In genomic region chr9:67208420-67208819, GRCm38 (mm10) we compare ENCODE assay signal across 12 mouse cellular contexts.
DNase-seq lines count a peak whose midpoint lies in the region; ATAC-seq and TF ChIP-seq lines count a peak whose summit lies in the region.
"Had no signal": no experiment of that assay in that cellular context is flagged by ENCODE, and none has a peak within 500 bp of the region (broad histone marks: within the 10 kb centered on the region; RNA-seq: fewer than 3 reads in every experiment).

No protein-coding gene starts in this region.

- no peak overlapping the region for H3K4me2 ChIP-seq in kidney, embryonic 14.5 days (replicated peaks; ENCODE audit: low read depth, low read length)
- H3K4me2 ChIP-seq in embryonic facial prominence, embryonic 12.5 days (replicated peaks), result no peak overlapping the region
- no peak overlapping the region for H3K4me2 ChIP-seq in limb, embryonic 14.5 days (replicated peaks; ENCODE audit: low read depth, low read length, severe bottlenecking)
- H3K4me2 ChIP-seq in intestine, embryonic 16.5 days (ENCODE audit: low read depth, low read length), result no peak overlapping the region
- H3K4me2 ChIP-seq: forebrain, embryonic 13.5 days; limb, embryonic 15.5 days had no signal

- no peak for TF ChIP-seq CTCF in Patski (IDR thresholded peaks at IDR 0.05)

- H3K27ac ChIP-seq in kidney, embryonic 14.5 days (ENCODE audit: low read depth, low read length), result no peak overlapping the region
- 0 out of 2 replicates have a peak overlapping the region, but pooled peaks have one; percentile 23 for H3K27ac ChIP-seq in embryonic facial prominence, embryonic 12.5 days
- no peak overlapping the region for H3K27ac ChIP-seq in limb, embryonic 14.5 days (replicated peaks; ENCODE audit: low read depth, low read length)
- H3K27ac ChIP-seq in intestine, embryonic 16.5 days (ENCODE audit: low read length), result no peak overlapping the region
- H3K27ac ChIP-seq: forebrain, embryonic 13.5 days; limb, embryonic 15.5 days had no signal

- TF ChIP-seq POLR2A in limb, embryonic 14.5 days (IDR thresholded peaks at IDR 0.05; ENCODE audit: borderline replicate concordance, extremely low read depth, insufficient read depth, insufficient read length), result no peak

- H3K9me3 ChIP-seq in kidney, embryonic 14.5 days (ENCODE audit: control insufficient read depth, low read length), result no peaks in the 10 kb centered on the region
- no peaks in the 10 kb centered on the region for H3K9me3 ChIP-seq in embryonic facial prominence, embryonic 12.5 days
- no peaks in the 10 kb centered on the region for H3K9me3 ChIP-seq in limb, embryonic 14.5 days (ENCODE audit: control insufficient read depth, low read length)
- H3K9me3 ChIP-seq in intestine, embryonic 16.5 days (ENCODE audit: control insufficient read depth, low read length), result no peaks in the 10 kb centered on the region
- H3K9me3 ChIP-seq: forebrain, embryonic 13.5 days; limb, embryonic 15.5 days had no signal

- POLR2A ChIA-PET in Patski (lab: Charles Lee), result interaction anchor here (0.6 to 0.7 kb wide), 3 partner anchors 60 to 174 kb away, joined by 3 to 5 read pairs (median 4); no protein-coding TSS in a partner anchor

- in situ Hi-C loops in Patski (cut with MboI; ENCODE audit: low pct_unique_long_range_greater_than_20kb), result no loop called here

- no peaks in the 10 kb centered on the region for H3K27me3 ChIP-seq in kidney, embryonic 14.5 days (ENCODE audit: control insufficient read depth, insufficient read depth, low read length)
- no peaks in the 10 kb centered on the region for H3K27me3 ChIP-seq in Patski
- no peaks in the 10 kb centered on the region for H3K27me3 ChIP-seq in embryonic facial prominence, embryonic 12.5 days
- H3K27me3 ChIP-seq in limb, embryonic 14.5 days (ENCODE audit: control insufficient read depth, insufficient read depth, low read length), result no peaks in the 10 kb centered on the region
- H3K27me3 ChIP-seq in intestine, embryonic 16.5 days (replicated peaks; ENCODE audit: control insufficient read depth, insufficient read depth, low read length), result no peaks in the 10 kb centered on the region
- H3K27me3 ChIP-seq: forebrain, embryonic 13.5 days; limb, embryonic 15.5 days had no signal

- no peaks in the 10 kb centered on the region for H3K36me3 ChIP-seq in kidney, embryonic 14.5 days (ENCODE audit: control insufficient read depth, insufficient read depth, low read length)
- no peaks in the 10 kb centered on the region for H3K36me3 ChIP-seq in embryonic facial prominence, embryonic 12.5 days
- no peaks in the 10 kb centered on the region for H3K36me3 ChIP-seq in limb, embryonic 14.5 days (ENCODE audit: control insufficient read depth, insufficient read depth, low read length)
- H3K36me3 ChIP-seq in intestine, embryonic 16.5 days (ENCODE audit: control insufficient read depth, insufficient read depth, low read length), result no peaks in the 10 kb centered on the region
- H3K36me3 ChIP-seq: limb, embryonic 15.5 days had no signal

- CTCF ChIA-PET in Patski (lab: Charles Lee), result interaction anchor here (1.0 to 2.9 kb wide), 5 partner anchors 10 to 196 kb away, joined by 3 to 10 read pairs (median 3); no protein-coding TSS in a partner anchor

- no peak for ATAC-seq in kidney, embryonic 14.5 days (ENCODE audit: low FRiP score, low TSS enrichment)
- ATAC-seq in Patski, result peak; percentile 79
- no peak for ATAC-seq in embryonic facial prominence, embryonic 12.5 days (ENCODE audit: insufficient number of reproducible peaks, insufficient read depth, low FRiP score, low TSS enrichment)
- ATAC-seq in limb, embryonic 14.5 days (ENCODE audit: low FRiP score, low read depth), result 0 out of 2 replicates have a peak, but pooled peaks have one; percentile 15
- no peak for ATAC-seq in megakaryocyte-erythroid progenitor cell, adult 5-6 weeks (replicated peaks; ENCODE audit: low FRiP score, low TSS enrichment, poor library complexity, severe bottlenecking)
- ATAC-seq in intestine, embryonic 16.5 days, result no peak
- ATAC-seq: forebrain, embryonic 13.5 days had no signal

- H3K9ac ChIP-seq in kidney, embryonic 14.5 days (ENCODE audit: low read depth, low read length), result no peak overlapping the region
- no peak overlapping the region for H3K9ac ChIP-seq in embryonic facial prominence, embryonic 12.5 days
- peak overlapping the region; percentile 14; the same call in 1 of the 2 replicates for H3K9ac ChIP-seq in limb, embryonic 14.5 days (ENCODE audit: low read depth, low read length, severe bottlenecking)
- no peak overlapping the region for H3K9ac ChIP-seq in intestine, embryonic 16.5 days (ENCODE audit: low read depth, low read length)
- H3K9ac ChIP-seq: forebrain, embryonic 13.5 days; limb, embryonic 15.5 days had no signal

- DNase-seq in kidney, adult 18-20 months, result peak; percentile 29
- DNase-seq in Patski (ENCODE audit: low read depth, low spot score), result peak; percentile 60
- peak; percentile 21 for DNase-seq in limb, embryonic 14.5 days (ENCODE audit: low spot score)
- DNase-seq in thymus, postnatal 0 days (ENCODE audit: low spot score), result no peak
- DNase-seq: cerebellum, postnatal 14 days; midbrain, embryonic 14.5 days had no signal

- WGBS in kidney, embryonic 14.5 days, result 43% methylated on average over 3 of the region's 3 CpGs
- 20% methylated on average over 3 of the region's 3 CpGs for WGBS in embryonic facial prominence, embryonic 12.5 days
- 18% methylated on average over 3 of the region's 3 CpGs for WGBS in limb, embryonic 14.5 days
- 18% methylated on average over 3 of the region's 3 CpGs for WGBS in intestine, embryonic 16.5 days

- H3K4me3 ChIP-seq in kidney, embryonic 14.5 days (ENCODE audit: low read length), result no peak overlapping the region
- H3K4me3 ChIP-seq in embryonic facial prominence, embryonic 12.5 days, result no peak overlapping the region
- no peak overlapping the region for H3K4me3 ChIP-seq in limb, embryonic 14.5 days (replicated peaks; ENCODE audit: low read length)
- no peak overlapping the region for H3K4me3 ChIP-seq in intestine, embryonic 16.5 days (ENCODE audit: low read length)
- H3K4me3 ChIP-seq: forebrain, embryonic 13.5 days; limb, embryonic 15.5 days had no signal

- H3K4me1 ChIP-seq in kidney, embryonic 14.5 days (ENCODE audit: control insufficient read depth, insufficient read depth, low read length), result peaks cover 6% of the 10 kb centered on the region; the same call in 1 of the 2 replicates
- H3K4me1 ChIP-seq in embryonic facial prominence, embryonic 12.5 days, result peaks cover 13% of the 10 kb centered on the region
- peaks cover 11% of the 10 kb centered on the region for H3K4me1 ChIP-seq in limb, embryonic 14.5 days (ENCODE audit: control insufficient read depth, insufficient read depth, low read length)
- H3K4me1 ChIP-seq in intestine, embryonic 16.5 days (ENCODE audit: control insufficient read depth, insufficient read depth, low read length), result no peaks in the 10 kb centered on the region
- H3K4me1 ChIP-seq: forebrain, embryonic 13.5 days had no signal

Comparison
In these comparisons a context has a peak if more than half of its experiments do, and no peak if none do; other contexts are left out.
1. ATAC-seq: peak in Patski (single experiment) and limb, embryonic 14.5 days (single experiment); none in kidney, embryonic 14.5 days (single experiment), embryonic facial prominence, embryonic 12.5 days (single experiment), megakaryocyte-erythroid progenitor cell, adult 5-6 weeks (single experiment) and intestine, embryonic 16.5 days (single experiment).